Mouse (Mus musculus): ENCODE measurements at regions not wholly inside any gene's neighbourhood (a gene's known extent, or its start where the extent isn't known, plus 50 kb on each side); places are given as distances from the start of the nearest gene placed in this dataset.

- DNase-seq (ENCODE audit: low read depth, low spot score), result no peak
These were observed 88.2 kb upstream of the Ddhd1 start for GRCm38 (mm10) chr14:45746176-45746575.

GRCm38 (mm10) chr14:45757376-45757775 is 99.4 kb upstream of the Ddhd1 start:
- Histone ChIP-seq H3K9me3 (replicated peaks; ENCODE audit: insufficient read depth, low read length) (no peaks in the 10 kb centered on the region), H3K79me2 (ENCODE audit: control insufficient read depth, insufficient read depth, low read length, poor library complexity) (no peaks in the 10 kb centered on the region), H3K36me3 (ENCODE audit: control insufficient read depth in 1 of 2, insufficient read depth in 2 of 2, low read length in 2 of 2) (no peaks in the 10 kb centered on the region), H3K9ac (ENCODE audit: control insufficient read depth, low read depth, low read length, poor library complexity, severe bottlenecking) (no peak overlapping the region), H3K4me3 (ENCODE audit: control insufficient read depth in 1 of 2, insufficient read depth in 1 of 2, low read depth in 2 of 2, low read length in 2 of 2) (no peak overlapping the region), H3K27me3 (ENCODE audit: control insufficient read depth in 1 of 2, insufficient read depth in 2 of 2, low read length in 2 of 2) (peaks cover 0 to 1% of the 10 kb centered on the region in 2 experiments; a peak in 1 of 4 replicates), H3K4me1 (ENCODE audit: control insufficient read depth in 1 of 2, insufficient read depth in 2 of 2, low read length in 2 of 2) (no peaks in the 10 kb centered on the region), H3K27ac (ENCODE audit: control insufficient read depth, low read depth, low read length) (no peak overlapping the region)
- DNase-seq (ENCODE audit: low read depth, low spot score), result no peak
- TF ChIP-seq POLR2A (IDR thresholded peaks at IDR 0.05; ENCODE audit: control insufficient read depth in 1 of 2, insufficient read depth in 1 of 2, low read depth in 1 of 2, low read length in 2 of 2, poor library complexity in 1 of 2) (no peak), GATA1 (IDR thresholded peaks at IDR 0.05; ENCODE audit: low read depth, low read length) (no peak), KAT2A (conservative IDR thresholded peaks at IDR 0.05; ENCODE audit: low read depth, low read length) (no peak), POLR2AphosphoS5 (IDR thresholded peaks at IDR 0.05; ENCODE audit: borderline replicate concordance, low read depth, low read length) (no peak), CHD1 (IDR thresholded peaks at IDR 0.05; ENCODE audit: low read depth, low read length) (no peak), POLR2AphosphoS2 (IDR thresholded peaks at IDR 0.05; ENCODE audit: low read length) (no peak), GABPA (IDR thresholded peaks at IDR 0.05; ENCODE audit: low read depth, low read length) (no peak), MYB (IDR thresholded peaks at IDR 0.05; ENCODE audit: low read depth, low read length) (no peak), NELFE (IDR thresholded peaks at IDR 0.05; ENCODE audit: low read depth, low read length) (no peak)

More at GRCm38 (mm10) chr14:45746176-45746575, 88.2 kb upstream of the Ddhd1 start:
- no peaks in the 10 kb centered on the region for H3K9me3 ChIP-seq (replicated peaks; ENCODE audit: insufficient read depth, low read length)
- H3K79me2 ChIP-seq (ENCODE audit: control insufficient read depth, insufficient read depth, low read length, poor library complexity), result no peaks in the 10 kb centered on the region
- H3K27me3 ChIP-seq (ENCODE audit: control insufficient read depth in 1 of 2, insufficient read depth in 2 of 2, low read length in 2 of 2), result no peaks in the 10 kb centered on the region
- H3K36me3 ChIP-seq (ENCODE audit: control insufficient read depth in 1 of 2, insufficient read depth in 2 of 2, low read length in 2 of 2), result no peaks in the 10 kb centered on the region
- TF ChIP-seq SMC3 (IDR thresholded peaks at IDR 0.05; ENCODE audit: low read depth, low read length), result no peak
- no peak for TF ChIP-seq BHLHE40 (IDR thresholded peaks at IDR 0.05; ENCODE audit: borderline replicate concordance, low read depth, low read length)
- no peak for TF ChIP-seq TCF12 (IDR thresholded peaks at IDR 0.05; ENCODE audit: low read depth, low read length)
- no peak for TF ChIP-seq ZC3H11A (IDR thresholded peaks at IDR 0.05; ENCODE audit: low read depth, low read length)
- TF ChIP-seq MAX (IDR thresholded peaks at IDR 0.05; ENCODE audit: low read length), result no peak
- H3K4me1 ChIP-seq (ENCODE audit: control insufficient read depth in 1 of 2, insufficient read depth in 2 of 2, low read length in 2 of 2), result no peaks in the 10 kb centered on the region
- H3K27ac ChIP-seq (ENCODE audit: control insufficient read depth, low read depth, low read length), result no peak overlapping the region
- H3K9ac ChIP-seq (ENCODE audit: control insufficient read depth, low read depth, low read length, poor library complexity, severe bottlenecking), result no peak overlapping the region
- H3K4me3 ChIP-seq (ENCODE audit: control insufficient read depth in 1 of 2, insufficient read depth in 1 of 2, low read depth in 2 of 2, low read length in 2 of 2), result no peak overlapping the region

- Histone ChIP-seq H3K9ac (ENCODE audit: control insufficient read depth, low read depth, low read length, poor library complexity, severe bottlenecking) (no peak overlapping the region), H3K79me2 (ENCODE audit: control insufficient read depth, insufficient read depth, low read length, poor library complexity) (no peaks in the 10 kb centered on the region), H3K27ac (ENCODE audit: control insufficient read depth, low read depth, low read length) (no peak overlapping the region), H3K36me3 (ENCODE audit: control insufficient read depth in 1 of 2, insufficient read depth in 2 of 2, low read length in 2 of 2) (no peaks in the 10 kb centered on the region), H3K27me3 (ENCODE audit: control insufficient read depth in 1 of 2, insufficient read depth in 2 of 2, low read length in 2 of 2) (peaks cover 0 to 1% of the 10 kb centered on the region in 2 experiments; a peak in 1 of 4 replicates), H3K4me3 (ENCODE audit: control insufficient read depth in 1 of 2, insufficient read depth in 1 of 2, low read depth in 2 of 2, low read length in 2 of 2) (no peak overlapping the region), H3K4me1 (ENCODE audit: control insufficient read depth in 1 of 2, insufficient read depth in 2 of 2, low read length in 2 of 2) (no peaks in the 10 kb centered on the region), H3K9me3 (replicated peaks; ENCODE audit: insufficient read depth, low read length) (no peaks in the 10 kb centered on the region)
- no peak for DNase-seq (ENCODE audit: low read depth, low spot score)
- TF ChIP-seq ZC3H11A (IDR thresholded peaks at IDR 0.05; ENCODE audit: low read depth, low read length) (no peak), JUND (IDR thresholded peaks at IDR 0.05; ENCODE audit: low read depth, low read length) (no peak), NELFE (IDR thresholded peaks at IDR 0.05; ENCODE audit: low read depth, low read length) (no peak), POLR2A (IDR thresholded peaks at IDR 0.05; ENCODE audit: control insufficient read depth in 1 of 2, insufficient read depth in 1 of 2, low read depth in 1 of 2, low read length in 2 of 2, poor library complexity in 1 of 2) (no peak), E2F4 (IDR thresholded peaks at IDR 0.05; ENCODE audit: borderline replicate concordance, low read depth, low read length) (no peak), ETS1 (IDR thresholded peaks at IDR 0.05; ENCODE audit: low read depth, low read length) (no peak), POLR2AphosphoS2 (IDR thresholded peaks at IDR 0.05; ENCODE audit: low read length) (no peak), RAD21 (IDR thresholded peaks at IDR 0.05; ENCODE audit: low read depth, low read length) (no peak), USF1 (IDR thresholded peaks at IDR 0.05; ENCODE audit: low read depth, low read length) (no peak)
These were observed 103.1 kb upstream of the Ddhd1 start for GRCm38 (mm10) chr14:45760890-45761680.

All from MEL (cell line).